Mouse (Mus musculus) midbrain, embryonic 13.5 days (tissue): Measurements from ENCODE around the gene Vps13d. TPM values are rescaled to one million over a fixed set of nuclear protein-coding genes. Genes with fewer than 3 reads are reported as not detected.

Source experiments
- ATAC-seq: fragments of 200-750 bp; cut with Nextera tagmentation; 2 replicates; pipeline ENCODE4 v1.8.0; 2017; ENCODE audit warnings: mild to moderate bottlenecking, moderate TSS enrichment, moderate library complexity
- H3K27ac ChIP-seq: fragments of 300-500 bp; sonication (generic); 2 replicates; pipeline ENCODE4 v1.5.1; 2015; ENCODE audit warnings: inconsistent platforms, mild to moderate bottlenecking, moderate library complexity
- H3K27me3 ChIP-seq: fragments of 300-500 bp; sonication (generic); 2 replicates; pipeline ENCODE4 v1.6.1; 2015; ENCODE audit warnings: mild to moderate bottlenecking, inconsistent platforms
- H3K36me3 ChIP-seq: fragments of 300-500 bp; sonication (generic); 2 replicates; pipeline ENCODE4 v1.6.1; 2015; ENCODE audit warnings: mild to moderate bottlenecking, inconsistent platforms
- H3K4me1 ChIP-seq: fragments of 300-500 bp; sonication (generic); replicated peaks from 2 replicates; pipeline ENCODE4 v1.6.1; 2015; ENCODE audit warnings: inconsistent platforms
- H3K4me2 ChIP-seq: fragments of 300-500 bp; sonication (generic); replicated peaks from 2 replicates; pipeline ENCODE4 v1.6.1; 2015; ENCODE audit warnings: moderate library complexity, mild to moderate bottlenecking, inconsistent platforms
- H3K4me3 ChIP-seq: fragments of 300-500 bp; sonication (generic); replicated peaks from 2 replicates; pipeline ENCODE4 v1.5.1; 2015; ENCODE audit warnings: mild to moderate bottlenecking, inconsistent platforms
- H3K9ac ChIP-seq: fragments of 300-500 bp; sonication (generic); replicated peaks from 2 replicates; pipeline ENCODE4 v1.6.1; 2015; ENCODE audit warnings: mild to moderate bottlenecking, inconsistent platforms
- H3K9me3 ChIP-seq: fragments of 300-500 bp; sonication (generic); 2 replicates; pipeline ENCODE4 v1.6.1; 2016; ENCODE audit warnings: mild to moderate bottlenecking, inconsistent platforms
- WGBS: fragments of 180-500 bp; shearing (Covaris S2); methylation state at CpG from one replicate; pipeline ENCODE4 v1.1.7; 2015; 5-methylcytosine and 5-hydroxymethylcytosine counted together
- polyA plus RNA-seq: library from polyadenylated mRNA; unstranded; fragments of >200 nt; fragmentation: Nextera tagmentation; extraction: Ambion mirVana; gene quantifications from 2 replicates; pipeline ENCODE4 v1.2.1, GENCODE M21; 2015

Vps13d gene
- polyA plus RNA-seq, 1 experiment from 2014 or later: 9.4 TPM

GRCm38 (mm10) chr4:145020383-145020782, 174.4 kb downstream of the Vps13d start:
- no peak overlapping the region for H3K4me3 ChIP-seq
- no peak for ATAC-seq

GRCm38 (mm10) chr4:145019121-145019714, 175.6 kb downstream of the Vps13d start:
- 91% methylated on average over 3 of the region's 3 CpGs for WGBS

More at GRCm38 (mm10) chr4:145020383-145020782, 174.4 kb downstream of the Vps13d start:
- H3K4me1 ChIP-seq: no peaks in the 10 kb centered on the region
- no peak overlapping the region for H3K27ac ChIP-seq
- no peaks in the 10 kb centered on the region for H3K27me3 ChIP-seq
- H3K4me2 ChIP-seq: no peak overlapping the region
- WGBS: 97% methylated on average over 2 of the region's 2 CpGs
- H3K36me3 ChIP-seq: peaks cover 29% of the 10 kb centered on the region
- no peaks in the 10 kb centered on the region for H3K9me3 ChIP-seq
- H3K9ac ChIP-seq: no peak overlapping the region

GRCm38 (mm10) chr4:145017745-145018144, 177.1 kb downstream of the Vps13d start:
- H3K4me3 ChIP-seq: no peak overlapping the region
- no peaks in the 10 kb centered on the region for H3K4me1 ChIP-seq
- H3K4me2 ChIP-seq: no peak overlapping the region
- no peaks in the 10 kb centered on the region for H3K27me3 ChIP-seq
- H3K9me3 ChIP-seq: no peaks in the 10 kb centered on the region
- 84% methylated on average over 2 of the region's 2 CpGs for WGBS
- no peak for ATAC-seq
- no peak overlapping the region for H3K9ac ChIP-seq
- H3K36me3 ChIP-seq: peaks cover 37% of the 10 kb centered on the region
- H3K27ac ChIP-seq: no peak overlapping the region

More at GRCm38 (mm10) chr4:145019121-145019714, 175.6 kb downstream of the Vps13d start:
- no peaks in the 10 kb centered on the region for H3K27me3 ChIP-seq
- H3K27ac ChIP-seq: no peak overlapping the region
- H3K36me3 ChIP-seq: peaks cover 36% of the 10 kb centered on the region
- no peak overlapping the region for H3K4me2 ChIP-seq
- ATAC-seq: no peak
- no peaks in the 10 kb centered on the region for H3K9me3 ChIP-seq
- no peak overlapping the region for H3K9ac ChIP-seq
- H3K4me3 ChIP-seq: no peak overlapping the region
- H3K4me1 ChIP-seq: no peaks in the 10 kb centered on the region

- Histone ChIP-seq H3K4me3 (no peak overlapping the region), H3K27ac (no peak overlapping the region), H3K4me2 (no peak overlapping the region), H3K9ac (no peak overlapping the region), H3K9me3 (no peaks in the 10 kb centered on the region), H3K27me3 (no peaks in the 10 kb centered on the region), H3K4me1 (no peaks in the 10 kb centered on the region), H3K36me3 (peaks cover 42% of the 10 kb centered on the region)
- no peak for ATAC-seq
- WGBS: 85% methylated on average over 1 of the region's 1 CpGs
Measured at GRCm38 (mm10) chr4:145016669-145017068, 178.1 kb downstream of the Vps13d start.

GRCm38 (mm10) chr4:145014632-145014960, 180.2 kb downstream of the Vps13d start:
- Histone ChIP-seq H3K4me3 (no peak overlapping the region), H3K4me1 (no peaks in the 10 kb centered on the region), H3K27me3 (no peaks in the 10 kb centered on the region), H3K9me3 (no peaks in the 10 kb centered on the region), H3K36me3 (peaks cover 39% of the 10 kb centered on the region), H3K27ac (no peak overlapping the region), H3K4me2 (no peak overlapping the region), H3K9ac (no peak overlapping the region)
- no peak for ATAC-seq
- 88% methylated on average over 4 of the region's 4 CpGs for WGBS

- H3K4me1 ChIP-seq: no peaks in the 10 kb centered on the region
- H3K4me3 ChIP-seq: no peak overlapping the region
- no peak overlapping the region for H3K4me2 ChIP-seq
- 91% methylated on average over 7 of the region's 7 CpGs for WGBS
- ATAC-seq: no peak
- H3K9me3 ChIP-seq: no peaks in the 10 kb centered on the region
- no peak overlapping the region for H3K27ac ChIP-seq
- H3K9ac ChIP-seq: no peak overlapping the region
- peaks cover 33% of the 10 kb centered on the region for H3K36me3 ChIP-seq
- no peaks in the 10 kb centered on the region for H3K27me3 ChIP-seq
Measured at GRCm38 (mm10) chr4:145013760-145014631, 180.8 kb downstream of the Vps13d start.

DNA sequence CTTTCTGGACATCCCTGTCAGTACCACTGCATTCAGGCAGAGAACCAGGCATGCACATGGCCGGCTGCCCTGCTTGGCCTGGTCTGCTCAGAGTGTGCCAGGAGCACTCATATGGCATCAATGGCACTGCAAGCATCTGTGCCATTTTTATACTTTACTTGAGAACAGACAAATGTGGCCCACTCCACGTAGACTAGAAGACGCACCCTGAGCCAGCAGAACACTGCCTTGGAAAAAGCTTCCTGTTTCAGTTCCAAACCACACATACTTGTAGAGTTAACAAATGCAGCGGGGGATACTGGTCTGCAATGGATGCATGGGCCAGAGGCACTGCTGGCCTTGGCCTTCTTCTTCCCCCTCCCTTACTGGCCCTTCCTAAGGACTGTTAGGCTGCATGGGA, 181.6 kb downstream of the Vps13d start:
- H3K36me3 ChIP-seq: peaks cover 31% of the 10 kb centered on the region
- ATAC-seq: no peak
- H3K27ac ChIP-seq: no peak overlapping the region
- no peaks in the 10 kb centered on the region for H3K27me3 ChIP-seq
- 96% methylated on average over 4 of the region's 4 CpGs for WGBS
- no peaks in the 10 kb centered on the region for H3K4me1 ChIP-seq
- H3K9ac ChIP-seq: no peak overlapping the region
- H3K4me3 ChIP-seq: no peak overlapping the region
- no peak overlapping the region for H3K4me2 ChIP-seq
- H3K9me3 ChIP-seq: no peaks in the 10 kb centered on the region

DNA sequence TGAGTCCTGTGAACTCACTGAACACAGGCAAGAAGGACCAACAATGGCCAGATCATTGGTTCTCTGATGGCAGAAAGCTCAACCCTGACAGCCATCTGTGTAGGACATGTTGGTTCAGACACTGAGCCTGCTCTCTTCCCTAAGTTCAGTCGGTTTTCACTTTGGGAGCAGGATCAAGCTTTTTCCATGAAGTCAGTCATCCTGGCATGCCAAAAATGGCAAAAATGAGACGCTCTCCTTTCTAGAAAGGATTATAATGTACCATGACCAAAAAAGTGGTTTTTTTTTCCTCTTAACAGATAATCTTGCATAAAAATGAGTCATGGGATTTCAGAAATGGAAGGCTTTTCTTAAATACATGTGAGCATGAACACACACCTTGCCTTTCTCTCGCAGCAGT, 183.6 kb downstream of the Vps13d start:
- H3K36me3 ChIP-seq: peaks cover 22% of the 10 kb centered on the region
- H3K27ac ChIP-seq: no peak overlapping the region
- no peak overlapping the region for H3K4me2 ChIP-seq
- H3K9ac ChIP-seq: no peak overlapping the region
- H3K4me1 ChIP-seq: no peaks in the 10 kb centered on the region
- H3K4me3 ChIP-seq: no peak overlapping the region
- no peaks in the 10 kb centered on the region for H3K9me3 ChIP-seq
- WGBS: 62% methylated on average over 3 of the region's 3 CpGs
- H3K27me3 ChIP-seq: no peaks in the 10 kb centered on the region
- ATAC-seq: no peak

GRCm38 (mm10) chr4:145009934-145010333, 184.9 kb downstream of the Vps13d start:
- 93% methylated on average over 7 of the region's 7 CpGs for WGBS
- no peak for ATAC-seq
- H3K9ac ChIP-seq: no peak overlapping the region

DNA sequence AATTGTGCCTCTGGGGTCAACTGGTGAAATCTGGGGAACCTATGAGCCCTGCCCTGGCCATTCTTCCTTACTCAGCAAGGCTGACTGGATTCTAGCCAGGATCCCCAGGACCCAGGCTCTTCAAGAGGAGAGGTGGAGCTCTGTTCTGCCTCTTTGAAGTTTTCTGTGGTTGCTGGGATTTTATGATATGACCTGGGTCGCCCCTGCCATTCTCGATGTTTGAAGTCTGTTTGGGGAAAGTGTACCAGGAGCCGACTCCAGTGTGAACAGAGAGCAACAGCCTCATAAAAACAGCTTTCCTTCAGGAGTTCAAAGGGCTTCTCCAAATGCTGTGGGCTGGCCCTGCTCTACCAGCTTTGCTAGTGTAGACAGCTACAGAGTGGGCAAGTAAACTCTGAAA, 185.4 kb downstream of the Vps13d start:
- Histone ChIP-seq H3K9me3 (no peaks in the 10 kb centered on the region), H3K27me3 (no peaks in the 10 kb centered on the region), H3K4me1 (no peaks in the 10 kb centered on the region), H3K4me2 (no peak overlapping the region), H3K36me3 (peaks cover 15% of the 10 kb centered on the region), H3K27ac (no peak overlapping the region), H3K9ac (no peak overlapping the region), H3K4me3 (no peak overlapping the region)
- no peak for ATAC-seq
- 76% methylated on average over 3 of the region's 3 CpGs for WGBS

More at GRCm38 (mm10) chr4:145009934-145010333, 184.9 kb downstream of the Vps13d start:
- no peaks in the 10 kb centered on the region for H3K9me3 ChIP-seq
- no peak overlapping the region for H3K4me2 ChIP-seq
- no peak overlapping the region for H3K4me3 ChIP-seq
- H3K27ac ChIP-seq: no peak overlapping the region
- no peaks in the 10 kb centered on the region for H3K4me1 ChIP-seq
- no peaks in the 10 kb centered on the region for H3K27me3 ChIP-seq
- H3K36me3 ChIP-seq: peaks cover 18% of the 10 kb centered on the region

- Histone ChIP-seq H3K4me3 (no peak overlapping the region), H3K27me3 (no peaks in the 10 kb centered on the region), H3K9me3 (no peaks in the 10 kb centered on the region), H3K36me3 (peaks cover 9% of the 10 kb centered on the region; the same call in 1 of the 2 replicates), H3K27ac (no peak overlapping the region), H3K9ac (no peak overlapping the region), H3K4me1 (no peaks in the 10 kb centered on the region), H3K4me2 (no peak overlapping the region)
- 94% methylated on average over 4 of the region's 4 CpGs for WGBS
- no peak for ATAC-seq
Measured at GRCm38 (mm10) chr4:145005943-145006545, 188.8 kb downstream of the Vps13d start.

- Histone ChIP-seq H3K36me3 (peaks cover 9% of the 10 kb centered on the region; the same call in 1 of the 2 replicates), H3K4me3 (no peak overlapping the region), H3K4me2 (no peak overlapping the region), H3K9me3 (no peaks in the 10 kb centered on the region), H3K27me3 (no peaks in the 10 kb centered on the region), H3K27ac (no peak overlapping the region), H3K9ac (no peak overlapping the region), H3K4me1 (peaks cover 11% of the 10 kb centered on the region)
- ATAC-seq: no peak
- 93% methylated on average over 6 of the region's 6 CpGs for WGBS
Measured at GRCm38 (mm10) chr4:145004176-145004575, 190.6 kb downstream of the Vps13d start.
